Mouse (Mus musculus): ENCODE results near the gene Tle2. TPM values are rescaled to one million over a fixed set of nuclear protein-coding genes. Genes with fewer than 3 reads are reported as not detected.

Gene Tle2
- total and polyA plus RNA-seq, 3 experiments = 0.19 to 2.4 TPM; not detected in 1

DNA sequence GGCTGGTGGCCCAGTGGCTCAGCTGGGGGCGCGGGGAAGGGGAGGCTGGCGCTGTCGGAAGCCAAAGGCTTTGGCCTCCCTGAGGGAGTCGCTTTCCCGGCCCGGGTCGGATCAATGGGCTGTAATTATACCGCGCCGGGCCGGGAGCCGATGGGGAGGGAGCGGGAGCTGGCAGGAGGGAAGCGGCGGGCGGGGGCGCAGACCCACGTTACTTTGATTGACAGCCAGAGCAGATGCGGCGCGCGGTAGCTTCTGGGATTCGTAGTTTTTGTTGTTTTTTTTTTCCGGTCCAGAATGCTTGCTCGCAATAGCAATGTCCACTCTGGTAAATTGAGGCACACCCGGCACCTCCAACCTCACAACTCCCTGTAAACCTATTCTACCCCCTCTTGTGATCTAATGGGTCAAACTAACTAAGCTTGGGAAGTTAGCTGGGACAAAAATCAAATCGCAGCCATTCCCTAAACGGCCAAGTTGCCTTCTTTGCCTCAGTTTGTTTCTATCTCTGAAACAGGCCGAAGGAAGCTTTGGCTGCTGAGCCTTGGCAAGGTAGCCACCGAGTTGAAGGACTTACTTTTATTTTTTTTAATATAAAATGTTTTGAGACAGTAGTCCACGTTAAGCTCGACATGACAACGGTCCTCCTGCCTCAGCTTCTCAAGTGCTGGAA, 3.4 kb upstream of the Tle2 start:
- H3K79me2 ChIP-seq (ENCODE audit: control insufficient read depth, insufficient read depth, low read length, poor library complexity) = no peaks in the 10 kb centered on the region; the same call in 1 of the 2 replicates
- peaks cover 0 to 12% of the 10 kb centered on the region in 2 experiments; a peak in 2 of 4 replicates for H3K36me3 ChIP-seq (ENCODE audit: control insufficient read depth in 1 of 2, insufficient read depth in 2 of 2, low read length in 2 of 2)
- H3K9ac ChIP-seq (ENCODE audit: control insufficient read depth, low read depth, low read length, poor library complexity, severe bottlenecking) = peak overlapping the region; percentile 88
- no peaks in the 10 kb centered on the region for H3K27me3 ChIP-seq (ENCODE audit: control insufficient read depth in 1 of 2, insufficient read depth in 2 of 2, low read length in 2 of 2)
- peaks cover 3 to 30% of the 10 kb centered on the region in 2 experiments; a peak in 3 of 4 replicates for H3K4me1 ChIP-seq (ENCODE audit: control insufficient read depth in 1 of 2, insufficient read depth in 2 of 2, low read length in 2 of 2)
- H3K27ac ChIP-seq (ENCODE audit: control insufficient read depth, low read depth, low read length) = peak overlapping the region; percentile 57
- DNase-seq (ENCODE audit: low read depth, low spot score) = peak; percentile 91
- peak overlapping the region; percentile 69 to 79 for H3K4me3 ChIP-seq (ENCODE audit: control insufficient read depth in 1 of 2, insufficient read depth in 1 of 2, low read depth in 2 of 2, low read length in 2 of 2)
- no peaks in the 10 kb centered on the region for H3K9me3 ChIP-seq (replicated peaks; ENCODE audit: insufficient read depth, low read length)
- TF ChIP-seq MEF2A (IDR thresholded peaks at IDR 0.05; ENCODE audit: extremely low read depth, insufficient replicate concordance, low read depth, low read length, poor library complexity, severe bottlenecking) = no peak
- TF ChIP-seq POLR2AphosphoS2 (IDR thresholded peaks at IDR 0.05; ENCODE audit: low read length) = no peak
- no peak for TF ChIP-seq ZC3H11A (IDR thresholded peaks at IDR 0.05; ENCODE audit: low read depth, low read length)
- no peak for TF ChIP-seq GABPA (IDR thresholded peaks at IDR 0.05; ENCODE audit: low read depth, low read length)
- no peak for TF ChIP-seq USF2 (IDR thresholded peaks at IDR 0.05; ENCODE audit: borderline replicate concordance in 1 of 2, insufficient read depth in 1 of 2, low read depth in 1 of 2, low read length in 2 of 2)
- TF ChIP-seq MYB (IDR thresholded peaks at IDR 0.05; ENCODE audit: low read depth, low read length) = no peak
- peak; percentile 97 for TF ChIP-seq HCFC1 (IDR thresholded peaks at IDR 0.05; ENCODE audit: low read depth, low read length)
- no peak for TF ChIP-seq RCOR1 (IDR thresholded peaks at IDR 0.05; ENCODE audit: low read depth, low read length)
- no peak for TF ChIP-seq CHD2 (IDR thresholded peaks at IDR 0.05; ENCODE audit: low read length)
- TF ChIP-seq MYC (IDR thresholded peaks at IDR 0.05; ENCODE audit: low read depth, low read length) = 0 out of 2 replicates have a peak, but pooled peaks have one; percentile 22
- no peak for TF ChIP-seq TAL1 (IDR thresholded peaks at IDR 0.05; ENCODE audit: low read length)
- TF ChIP-seq E2F4 (IDR thresholded peaks at IDR 0.05; ENCODE audit: borderline replicate concordance, low read depth, low read length) = no peak
- peak; percentile 33 for TF ChIP-seq MXI1 (IDR thresholded peaks at IDR 0.05; ENCODE audit: low read depth, low read length)
- peak in 1 of 2 experiments; percentile 27; a peak in 1 of 4 replicates for TF ChIP-seq POLR2A (IDR thresholded peaks at IDR 0.05; ENCODE audit: control insufficient read depth in 1 of 2, insufficient read depth in 1 of 2, low read depth in 1 of 2, low read length in 2 of 2, poor library complexity in 1 of 2)
- no peak for TF ChIP-seq MAFK (IDR thresholded peaks at IDR 0.05; ENCODE audit: borderline replicate concordance, low read depth, low read length)
- no peak for TF ChIP-seq MAX (IDR thresholded peaks at IDR 0.05; ENCODE audit: low read length)
- TF ChIP-seq CTCF (IDR thresholded peaks at IDR 0.05 in 2 of 3, conservative IDR thresholded peaks at IDR 0.05 in 1 of 3; ENCODE audit: control insufficient read depth in 1 of 3, insufficient read depth in 1 of 3, low read depth in 2 of 3, low read length in 3 of 3, poor library complexity in 1 of 3, severe bottlenecking in 1 of 3) = 0 out of 6 replicates have a peak, but pooled peaks of 1 of the 3 experiments have one; percentile 2
- TF ChIP-seq SMC3 (IDR thresholded peaks at IDR 0.05; ENCODE audit: low read depth, low read length) = no peak
- no peak; the same call in 1 of the 2 replicates for TF ChIP-seq NELFE (IDR thresholded peaks at IDR 0.05; ENCODE audit: low read depth, low read length)
- TF ChIP-seq MAZ (IDR thresholded peaks at IDR 0.05; ENCODE audit: low read depth, low read length) = peak; percentile 85; the same call in 1 of the 2 replicates
- peak; percentile 77; the same call in 1 of the 2 replicates for TF ChIP-seq KAT2A (conservative IDR thresholded peaks at IDR 0.05; ENCODE audit: low read depth, low read length)
- TF ChIP-seq JUND (IDR thresholded peaks at IDR 0.05; ENCODE audit: low read depth, low read length) = no peak
- TF ChIP-seq RAD21 (IDR thresholded peaks at IDR 0.05; ENCODE audit: low read depth, low read length) = no peak
- peak; percentile 90 for TF ChIP-seq BHLHE40 (IDR thresholded peaks at IDR 0.05; ENCODE audit: borderline replicate concordance, low read depth, low read length)
- TF ChIP-seq ZMIZ1 (IDR thresholded peaks at IDR 0.05; ENCODE audit: low read depth, low read length) = peak; percentile 11; the same call in 1 of the 2 replicates
- no peak for TF ChIP-seq CHD1 (IDR thresholded peaks at IDR 0.05; ENCODE audit: low read depth, low read length)
- TF ChIP-seq ETS1 (IDR thresholded peaks at IDR 0.05; ENCODE audit: low read depth, low read length) = no peak
- TF ChIP-seq ELF1 (IDR thresholded peaks at IDR 0.05; ENCODE audit: low read depth, low read length) = peak; percentile 50; the same call in 1 of the 2 replicates
- no peak for TF ChIP-seq GATA1 (IDR thresholded peaks at IDR 0.05; ENCODE audit: low read depth, low read length)
- TF ChIP-seq NRF1 (IDR thresholded peaks at IDR 0.05; ENCODE audit: insufficient read depth, low read depth, low read length, poor library complexity, severe bottlenecking) = no peak
- no peak for TF ChIP-seq POLR2AphosphoS5 (IDR thresholded peaks at IDR 0.05; ENCODE audit: borderline replicate concordance, low read depth, low read length)
- peak; percentile 32; the same call in 1 of the 2 replicates for TF ChIP-seq TCF12 (IDR thresholded peaks at IDR 0.05; ENCODE audit: low read depth, low read length)
- TF ChIP-seq TBP (IDR thresholded peaks at IDR 0.05; ENCODE audit: low read depth, low read length) = no peak
- no peak for TF ChIP-seq UBTF (IDR thresholded peaks at IDR 0.05; ENCODE audit: borderline replicate concordance, insufficient read depth, low read depth, low read length)
- peak; percentile 88 for TF ChIP-seq ZNF384 (IDR thresholded peaks at IDR 0.05; ENCODE audit: low read depth, low read length)
- TF ChIP-seq ZKSCAN1 (IDR thresholded peaks at IDR 0.05; ENCODE audit: low read depth, low read length) = no peak

All from MEL (cell line).